Mouse (Mus musculus) testis, adult 2 months (tissue): ENCODE measurements around the gene Ap5m1. TPM values are rescaled to one million over a fixed set of nuclear protein-coding genes. Genes with fewer than 3 reads are reported as not detected.
A peak's percentile ranks its signal among the peaks of the same experiment; 100 is the strongest.
"Not testable (repeated sequence)": the region's sequence is repeated elsewhere in the genome, so short reads cannot be mapped to it uniquely, and the experiment has no call there.

Experiments
- H3K27ac ChIP-seq: fragments of 200-500 bp; 2 replicates; pipeline ENCODE4 v1.5.1; 2012; ENCODE audit warnings: low read depth, low read length; ENCODE audit not compliant: control insufficient read depth, insufficient read depth
- H3K27me3 ChIP-seq: fragments of 200-500 bp; 2 replicates; pipeline ENCODE4 v1.6.1; 2012; ENCODE audit warnings: mild to moderate bottlenecking, low read length, moderate library complexity; ENCODE audit not compliant: control insufficient read depth, insufficient read depth
- H3K36me3 ChIP-seq: fragments of 200-500 bp; 2 replicates; pipeline ENCODE4 v1.6.1; 2012; ENCODE audit warnings: mild to moderate bottlenecking, low read length; ENCODE audit not compliant: control insufficient read depth, insufficient read depth
- H3K4me1 ChIP-seq: fragments of 200-500 bp; 2 replicates; pipeline ENCODE4 v1.6.1; 2012; ENCODE audit warnings: low read length; ENCODE audit not compliant: control insufficient read depth, insufficient read depth
- H3K4me3 ChIP-seq: fragments of 200-500 bp; 2 replicates; pipeline ENCODE4 v1.5.1; 2012; ENCODE audit warnings: low read depth, mild to moderate bottlenecking, low read length, moderate library complexity, mixed read lengths; ENCODE audit not compliant: control insufficient read depth
- CTCF ChIP-seq: fragments of 200-500 bp; IDR thresholded peaks from 2 replicates; pipeline ENCODE4 v1.5.1; 2012; ENCODE audit warnings: low read depth, mild to moderate bottlenecking, inconsistent platforms, low read length, moderate library complexity; ENCODE audit not compliant: control insufficient read depth, insufficient read depth, insufficient replicate concordance
- POLR2A ChIP-seq: fragments of 200-500 bp; IDR thresholded peaks from 2 replicates; pipeline ENCODE4 v1.6.1; 2012; ENCODE audit warnings: low read depth, mild to moderate bottlenecking, inconsistent platforms, low read length, moderate library complexity; ENCODE audit not compliant: control insufficient read depth
- polyA plus RNA-seq: library from polyadenylated mRNA; depleted of rRNA; stranded (reverse); fragments of >200 nt; gene quantifications from 2 replicates; pipeline ENCODE4 v1.2.3, GENCODE M21; 2012

Ap5m1 gene
- polyA plus RNA-seq, 1 experiment: 7.1 TPM

GRCm38 (mm10) chr14:49088155-49089048, 22.5 kb downstream of the Ap5m1 start:
- Histone ChIP-seq H3K4me1 (no peaks in the 10 kb centered on the region), H3K27ac (no peak overlapping the region), H3K36me3 (no peaks in the 10 kb centered on the region), H3K27me3 (no peaks in the 10 kb centered on the region), H3K4me3 (no peak overlapping the region)
- TF ChIP-seq CTCF: no peak
- no peak for TF ChIP-seq POLR2A

- H3K4me3 ChIP-seq: no peak overlapping the region
- TF ChIP-seq CTCF: no peak
- TF ChIP-seq POLR2A: no peak
- no peaks in the 10 kb centered on the region for H3K27me3 ChIP-seq
- H3K36me3 ChIP-seq: no peaks in the 10 kb centered on the region
- H3K4me1 ChIP-seq: no peaks in the 10 kb centered on the region
- H3K27ac ChIP-seq: no peak overlapping the region
These were observed 23.7 kb downstream of the Ap5m1 start for GRCm38 (mm10) chr14:49089461-49090058.

GRCm38 (mm10) chr14:49090102-49090501, 24.2 kb downstream of the Ap5m1 start:
- TF ChIP-seq CTCF (no peak), POLR2A (no peak)
- Histone ChIP-seq H3K27ac (no peak overlapping the region), H3K36me3 (no peaks in the 10 kb centered on the region), H3K27me3 (no peaks in the 10 kb centered on the region), H3K4me1 (no peaks in the 10 kb centered on the region), H3K4me3 (no peak overlapping the region)

GRCm38 (mm10) chr14:49091277-49091676, 25.4 kb downstream of the Ap5m1 start:
- Histone ChIP-seq H3K4me3 (no peak overlapping the region), H3K36me3 (no peaks in the 10 kb centered on the region), H3K27ac (no peak overlapping the region), H3K4me1 (no peaks in the 10 kb centered on the region), H3K27me3 (no peaks in the 10 kb centered on the region)
- TF ChIP-seq CTCF: no peak
- TF ChIP-seq POLR2A: no peak

GRCm38 (mm10) chr14:49091755-49092154, 25.9 kb downstream of the Ap5m1 start:
- H3K4me1 ChIP-seq, H3K27me3 ChIP-seq, H3K4me3 ChIP-seq, H3K27ac ChIP-seq, H3K36me3 ChIP-seq: not testable (repeated sequence)

- TF ChIP-seq POLR2A: no peak
- TF ChIP-seq CTCF: peak; percentile 21; the same call in 1 of the 2 replicates
- no peaks in the 10 kb centered on the region for H3K27me3 ChIP-seq
- H3K27ac ChIP-seq: no peak overlapping the region
- no peak overlapping the region for H3K4me3 ChIP-seq
- no peaks in the 10 kb centered on the region for H3K36me3 ChIP-seq
- no peaks in the 10 kb centered on the region for H3K4me1 ChIP-seq
These were observed 52.5 kb downstream of the Ap5m1 start for GRCm38 (mm10) chr14:49118381-49118780.

- Histone ChIP-seq H3K4me3 (no peak overlapping the region), H3K27ac (no peak overlapping the region), H3K27me3 (no peaks in the 10 kb centered on the region), H3K4me1 (no peaks in the 10 kb centered on the region), H3K36me3 (no peaks in the 10 kb centered on the region)
- TF ChIP-seq POLR2A (no peak), CTCF (no peak)
These were observed 55.8 kb downstream of the Ap5m1 start for GRCm38 (mm10) chr14:49121723-49122122.
